Mouse (Mus musculus) testis, adult 2 months (tissue): Measurements from ENCODE around the gene Tha1. TPM values are rescaled to one million over a fixed set of nuclear protein-coding genes. Genes with fewer than 3 reads are reported as not detected.

Experiments used
- H3K27ac ChIP-seq: fragments of 200-500 bp; 2 replicates; pipeline ENCODE4 v1.5.1; 2012; ENCODE audit warnings: low read depth, low read length; ENCODE audit not compliant: control insufficient read depth, insufficient read depth
- H3K27me3 ChIP-seq: fragments of 200-500 bp; 2 replicates; pipeline ENCODE4 v1.6.1; 2012; ENCODE audit warnings: mild to moderate bottlenecking, low read length, moderate library complexity; ENCODE audit not compliant: control insufficient read depth, insufficient read depth
- H3K36me3 ChIP-seq: fragments of 200-500 bp; 2 replicates; pipeline ENCODE4 v1.6.1; 2012; ENCODE audit warnings: mild to moderate bottlenecking, low read length; ENCODE audit not compliant: control insufficient read depth, insufficient read depth
- H3K4me1 ChIP-seq: fragments of 200-500 bp; 2 replicates; pipeline ENCODE4 v1.6.1; 2012; ENCODE audit warnings: low read length; ENCODE audit not compliant: control insufficient read depth, insufficient read depth
- H3K4me3 ChIP-seq: fragments of 200-500 bp; 2 replicates; pipeline ENCODE4 v1.5.1; 2012; ENCODE audit warnings: low read depth, mild to moderate bottlenecking, low read length, moderate library complexity, mixed read lengths; ENCODE audit not compliant: control insufficient read depth
- CTCF ChIP-seq: fragments of 200-500 bp; IDR thresholded peaks from 2 replicates; pipeline ENCODE4 v1.5.1; 2012; ENCODE audit warnings: low read depth, mild to moderate bottlenecking, inconsistent platforms, low read length, moderate library complexity; ENCODE audit not compliant: control insufficient read depth, insufficient read depth, insufficient replicate concordance
- POLR2A ChIP-seq: fragments of 200-500 bp; IDR thresholded peaks from 2 replicates; pipeline ENCODE4 v1.6.1; 2012; ENCODE audit warnings: low read depth, mild to moderate bottlenecking, inconsistent platforms, low read length, moderate library complexity; ENCODE audit not compliant: control insufficient read depth
- polyA plus RNA-seq: library from polyadenylated mRNA; depleted of rRNA; stranded (reverse); fragments of >200 nt; gene quantifications from 2 replicates; pipeline ENCODE4 v1.2.3, GENCODE M21; 2012

Gene Tha1
- polyA plus RNA-seq, 1 experiment: 2.5 TPM

GRCm38 (mm10) chr11:117871911-117872584, 1.2 kb downstream of the Tha1 start:
- no peaks in the 10 kb centered on the region for H3K36me3 ChIP-seq
- peaks cover 11% of the 10 kb centered on the region for H3K4me1 ChIP-seq
- H3K27me3 ChIP-seq: no peaks in the 10 kb centered on the region
- no peak for TF ChIP-seq POLR2A
- no peak for TF ChIP-seq CTCF
- no peak overlapping the region for H3K4me3 ChIP-seq
- H3K27ac ChIP-seq: no peak overlapping the region

GRCm38 (mm10) chr11:117871376-117871775, 1.9 kb downstream of the Tha1 start:
- Histone ChIP-seq H3K36me3 (no peaks in the 10 kb centered on the region), H3K4me1 (peaks cover 11% of the 10 kb centered on the region), H3K4me3 (no peak overlapping the region), H3K27me3 (no peaks in the 10 kb centered on the region), H3K27ac (no peak overlapping the region)
- TF ChIP-seq POLR2A (no peak), CTCF (no peak)

- Histone ChIP-seq H3K4me3 (no peak overlapping the region), H3K36me3 (no peaks in the 10 kb centered on the region), H3K4me1 (peaks cover 11% of the 10 kb centered on the region), H3K27me3 (no peaks in the 10 kb centered on the region), H3K27ac (no peak overlapping the region)
- TF ChIP-seq POLR2A (no peak), CTCF (peak; percentile 92)
Observed at GRCm38 (mm10) chr11:117870688-117871365, 2.5 kb downstream of the Tha1 start.

GRCm38 (mm10) chr11:117865988-117866387, 7.3 kb downstream of the Tha1 start:
- H3K27ac ChIP-seq: no peak overlapping the region
- H3K4me1 ChIP-seq: no peaks in the 10 kb centered on the region; the same call in 1 of the 2 replicates
- no peak overlapping the region for H3K4me3 ChIP-seq
- TF ChIP-seq POLR2A (no peak), CTCF (no peak)
- no peaks in the 10 kb centered on the region for H3K27me3 ChIP-seq
- no peaks in the 10 kb centered on the region for H3K36me3 ChIP-seq

- no peaks in the 10 kb centered on the region for H3K4me1 ChIP-seq
- no peak overlapping the region for H3K4me3 ChIP-seq
- TF ChIP-seq POLR2A (no peak), CTCF (no peak)
- H3K36me3 ChIP-seq: no peaks in the 10 kb centered on the region
- H3K27ac ChIP-seq: no peak overlapping the region
- no peaks in the 10 kb centered on the region for H3K27me3 ChIP-seq
Observed at GRCm38 (mm10) chr11:117864805-117865204, 8.5 kb downstream of the Tha1 start.

GRCm38 (mm10) chr11:117863174-117863856, 10.0 kb downstream of the Tha1 start:
- Histone ChIP-seq H3K27me3 (no peaks in the 10 kb centered on the region), H3K4me1 (no peaks in the 10 kb centered on the region)

GRCm38 (mm10) chr11:117860601-117861000, 12.7 kb downstream of the Tha1 start, which contains the start of gene Tmem235:
TSS of gene Tmem235 (plus strand) at chr11:117860752.
- H3K36me3 ChIP-seq: no peaks in the 10 kb centered on the region; the same call in 1 of the 2 replicates
- TF ChIP-seq POLR2A: no peak
- TF ChIP-seq CTCF: no peak
- H3K27me3 ChIP-seq: no peaks in the 10 kb centered on the region
- H3K4me1 ChIP-seq: no peaks in the 10 kb centered on the region
- no peak within 1 kb of the TSS for H3K27ac ChIP-seq
- no peak within 1 kb of the TSS for H3K4me3 ChIP-seq

More at GRCm38 (mm10) chr11:117863174-117863856, 10.0 kb downstream of the Tha1 start:
- H3K27ac ChIP-seq: no peak overlapping the region
- H3K4me3 ChIP-seq: no peak overlapping the region
- H3K36me3 ChIP-seq: no peaks in the 10 kb centered on the region
- TF ChIP-seq POLR2A: no peak
- TF ChIP-seq CTCF: no peak
